Mouse (Mus musculus) heart, embryonic 14.5 days (tissue): ENCODE measurements at regions not wholly inside any gene's neighbourhood (a gene's known extent, or its start where the extent isn't known, plus 50 kb on each side); places are given as distances from the start of the nearest gene placed in this dataset.

Experiments
- ATAC-seq: fragments of 200-750 bp; cut with Nextera tagmentation; 2 replicates; pipeline ENCODE4 v1.8.0; 2017; ENCODE audit warnings: low read depth, moderate TSS enrichment; ENCODE audit not compliant: insufficient number of reproducible peaks, insufficient read depth, low FRiP score
- H3K27ac ChIP-seq, 2 experiments: fragments of 200-500 bp in 1 of 2; fragments of 300-500 bp in 1 of 2; sonication (generic) in 1 of 2; replicated peaks in 1 of 2; 2 replicates each; pipeline ENCODE4 v1.5.1; 2012 to 2014; ENCODE audit warnings: low read depth in 2 of 2, low read length in 2 of 2, control low read depth in 1 of 2, mild to moderate bottlenecking in 1 of 2, mixed read lengths in 1 of 2; ENCODE audit not compliant: control insufficient read depth in 1 of 2, insufficient read depth in 1 of 2
- H3K27me3 ChIP-seq: fragments of 300-500 bp; sonication (generic); 2 replicates; pipeline ENCODE4 v1.6.1; 2014; ENCODE audit warnings: mild to moderate bottlenecking, low read length, control low read depth; ENCODE audit not compliant: control insufficient read depth, insufficient read depth
- H3K36me3 ChIP-seq: fragments of 300-500 bp; sonication (generic); 2 replicates; pipeline ENCODE4 v1.6.1; 2014; ENCODE audit warnings: mild to moderate bottlenecking, control low read depth, low read length, mixed read lengths; ENCODE audit not compliant: control insufficient read depth, insufficient read depth
- H3K4me1 ChIP-seq, 2 experiments: fragments of 200-500 bp in 1 of 2; fragments of 300-500 bp in 1 of 2; sonication (generic) in 1 of 2; 2 replicates each; pipeline ENCODE4 v1.6.1; 2012 to 2014; ENCODE audit warnings: low read length in 2 of 2, control low read depth in 1 of 2, mixed read lengths in 1 of 2; ENCODE audit not compliant: control insufficient read depth in 2 of 2, insufficient read depth in 2 of 2
- H3K4me2 ChIP-seq: fragments of 300-500 bp; sonication (generic); 2 replicates; pipeline ENCODE4 v1.6.1; 2014; ENCODE audit warnings: mild to moderate bottlenecking, low read length
- H3K4me3 ChIP-seq, 2 experiments: fragments of 200-500 bp in 1 of 2; fragments of 300-500 bp in 1 of 2; sonication (generic) in 1 of 2; 2 replicates each; pipeline ENCODE4 v1.5.1; 2012 to 2014; ENCODE audit warnings: low read length in 2 of 2, mild to moderate bottlenecking in 2 of 2, control low read depth in 1 of 2, low read depth in 1 of 2, moderate library complexity in 1 of 2; ENCODE audit not compliant: control insufficient read depth in 1 of 2, insufficient read depth in 1 of 2
- H3K9ac ChIP-seq: fragments of 300-500 bp; sonication (generic); 2 replicates; pipeline ENCODE4 v1.6.1; 2014; ENCODE audit warnings: mild to moderate bottlenecking, low read length
- H3K9me3 ChIP-seq: fragments of 300-500 bp; sonication (generic); 2 replicates; pipeline ENCODE4 v1.6.1; 2016; ENCODE audit warnings: low read length, control low read depth; ENCODE audit not compliant: control insufficient read depth
- WGBS: fragments of 180-500 bp; shearing (Covaris S2); extraction: QIAGEN DNeasy Blood & Tissue Kit; methylation state at CpG from one replicate; pipeline ENCODE4 v1.1.7; 2014; 5-methylcytosine and 5-hydroxymethylcytosine counted together

- Histone ChIP-seq H3K9me3 (no peaks in the 10 kb centered on the region), H3K9ac (no peak overlapping the region), H3K4me2 (no peak overlapping the region), H3K36me3 (no peaks in the 10 kb centered on the region), H3K27me3 (no peaks in the 10 kb centered on the region), H3K4me3 (no peak overlapping the region), H3K4me1 (0 out of 4 replicates have a peak, but pooled peaks cover 0 to 2% of the 10 kb centered on the region in 2 experiments), H3K27ac (no peak overlapping the region)
- WGBS = 75% methylated on average over 15 of the region's 15 CpGs
- ATAC-seq = no peak
Observed at GRCm38 (mm10) chr8:64412488-64413188, 206.6 kb upstream of the Tll1 start.

GRCm38 (mm10) chr8:64406775-64407490 lies 200.9 kb upstream of the Tll1 start:
- WGBS = 64% methylated on average over 9 of the region's 9 CpGs
- no peaks in the 10 kb centered on the region for H3K27me3 ChIP-seq
- H3K9ac ChIP-seq = no peak overlapping the region
- H3K4me2 ChIP-seq = no peak overlapping the region
- no peaks in the 10 kb centered on the region for H3K36me3 ChIP-seq
- H3K27ac ChIP-seq = no peak overlapping the region
- H3K4me1 ChIP-seq = no peaks in the 10 kb centered on the region
- no peak overlapping the region for H3K4me3 ChIP-seq
- H3K9me3 ChIP-seq = no peaks in the 10 kb centered on the region
- ATAC-seq = no peak

DNA sequence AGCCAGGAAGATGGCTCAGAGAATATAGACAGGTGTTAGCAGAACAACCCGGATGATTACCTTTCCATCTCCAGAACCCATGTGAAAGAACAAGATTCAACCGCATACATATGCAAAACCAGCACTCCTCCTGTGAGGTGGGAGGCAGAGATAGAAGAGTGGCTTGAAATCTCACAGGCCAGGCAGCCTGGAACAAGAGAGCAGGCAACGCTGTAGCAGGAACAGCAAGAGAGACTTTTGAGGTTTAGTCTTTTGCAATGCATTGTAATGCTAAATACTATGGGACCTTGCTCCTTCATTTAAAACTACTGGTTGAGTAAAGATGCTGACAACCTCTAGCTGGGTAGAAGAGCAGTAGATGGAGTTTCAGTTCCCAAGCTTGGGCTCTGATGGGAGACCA lies 193.5 kb upstream of the Tll1 start:
- H3K4me2 ChIP-seq = no peak overlapping the region
- H3K27me3 ChIP-seq = no peaks in the 10 kb centered on the region
- no peaks in the 10 kb centered on the region for H3K36me3 ChIP-seq
- H3K9ac ChIP-seq = no peak overlapping the region
- H3K4me1 ChIP-seq = peaks cover 0 to 6% of the 10 kb centered on the region in 2 experiments; a peak in 1 of 4 replicates
- H3K27ac ChIP-seq = no peak overlapping the region
- 74% methylated on average over 3 of the region's 3 CpGs for WGBS
- no peak for ATAC-seq
- H3K4me3 ChIP-seq = no peak overlapping the region
- no peaks in the 10 kb centered on the region for H3K9me3 ChIP-seq

- Histone ChIP-seq H3K4me1 (peaks cover 0 to 6% of the 10 kb centered on the region in 2 experiments; a peak in 1 of 4 replicates), H3K36me3 (no peaks in the 10 kb centered on the region), H3K4me2 (no peak overlapping the region), H3K9me3 (no peaks in the 10 kb centered on the region), H3K27ac (no peak overlapping the region), H3K4me3 (no peak overlapping the region), H3K27me3 (no peaks in the 10 kb centered on the region), H3K9ac (no peak overlapping the region)
- 51% methylated on average over 4 of the region's 4 CpGs for WGBS
- no peak for ATAC-seq
Observed at GRCm38 (mm10) chr8:64397876-64398275, 191.8 kb upstream of the Tll1 start.

DNA sequence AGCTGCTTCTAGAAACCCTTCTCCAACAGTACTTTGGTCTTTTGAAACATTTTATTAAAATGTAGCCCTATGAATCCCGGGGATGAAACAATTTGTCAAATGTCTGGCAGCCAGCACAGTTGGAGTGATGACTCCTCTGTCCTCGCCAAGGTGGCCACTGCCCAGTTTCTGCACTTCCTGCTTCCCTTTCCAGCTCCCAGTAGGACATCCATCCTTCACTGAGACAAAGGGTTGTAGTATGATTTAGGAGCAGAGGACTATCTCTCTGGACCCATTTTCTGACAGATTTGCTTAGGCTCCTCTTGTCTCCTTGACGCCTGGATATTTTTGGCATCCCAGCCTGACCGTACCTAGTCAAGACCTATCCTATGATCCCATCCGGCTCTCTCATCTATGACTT lies 189.7 kb upstream of the Tll1 start:
- Histone ChIP-seq H3K36me3 (no peaks in the 10 kb centered on the region), H3K9me3 (no peaks in the 10 kb centered on the region), H3K4me3 (no peak overlapping the region), H3K4me1 (peaks cover 0 to 6% of the 10 kb centered on the region in 2 experiments; a peak in 1 of 4 replicates), H3K9ac (no peak overlapping the region), H3K27me3 (no peaks in the 10 kb centered on the region), H3K4me2 (no peak overlapping the region), H3K27ac (no peak overlapping the region)
- ATAC-seq = no peak
- WGBS = 70% methylated on average over 5 of the region's 5 CpGs

DNA sequence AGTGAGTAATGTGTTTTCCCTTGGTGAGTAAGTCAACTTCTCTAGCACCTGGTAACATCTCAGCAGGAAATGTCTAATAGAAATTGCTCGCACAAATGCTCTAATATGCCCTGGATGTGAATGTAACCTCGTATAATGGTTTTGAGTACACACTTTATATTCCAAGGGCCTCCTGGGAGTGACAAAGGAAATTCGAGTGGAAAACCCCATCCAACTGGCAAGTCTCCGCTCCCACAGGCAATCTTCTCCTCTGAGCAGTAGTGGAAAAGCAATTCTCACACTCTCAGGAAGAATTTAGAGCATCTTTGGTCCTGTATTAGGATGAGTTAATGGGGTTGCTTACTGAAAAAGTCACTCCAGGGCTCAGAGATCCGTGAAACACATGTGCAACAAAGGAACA lies 183.4 kb upstream of the Tll1 start:
- Histone ChIP-seq H3K36me3 (no peaks in the 10 kb centered on the region), H3K27ac (no peak overlapping the region), H3K9ac (no peak overlapping the region), H3K9me3 (no peaks in the 10 kb centered on the region), H3K4me2 (no peak overlapping the region), H3K4me3 (no peak overlapping the region), H3K27me3 (no peaks in the 10 kb centered on the region), H3K4me1 (no peaks in the 10 kb centered on the region)
- ATAC-seq = no peak
- WGBS = 74% methylated on average over 5 of the region's 5 CpGs

DNA sequence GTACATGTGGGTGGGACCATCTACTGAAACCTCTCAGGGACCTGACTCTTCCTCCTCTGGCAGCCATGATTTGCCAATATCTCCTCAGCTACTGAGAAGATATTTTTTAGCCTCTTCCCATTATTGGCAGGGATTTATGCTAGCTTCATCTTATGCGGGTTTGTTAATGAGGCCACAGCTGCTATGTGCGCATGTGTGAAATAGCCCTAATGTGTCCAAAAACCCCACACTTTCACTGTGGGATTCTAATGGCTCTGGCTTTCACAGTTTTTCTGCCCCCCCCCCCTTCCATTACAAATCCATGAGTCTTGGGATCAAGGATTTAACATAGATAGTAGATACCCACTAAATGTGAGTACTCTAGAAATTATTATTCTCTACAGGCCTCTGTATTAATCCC lies 182.2 kb upstream of the Tll1 start:
- WGBS = 89% methylated on average over 2 of the region's 2 CpGs
- no peak for ATAC-seq

More for the DNA sequence above, 182.2 kb upstream of the Tll1 start:
- H3K27me3 ChIP-seq = no peaks in the 10 kb centered on the region
- no peaks in the 10 kb centered on the region for H3K4me1 ChIP-seq
- H3K36me3 ChIP-seq = no peaks in the 10 kb centered on the region
- no peak overlapping the region for H3K27ac ChIP-seq
- H3K9ac ChIP-seq = no peak overlapping the region
- H3K9me3 ChIP-seq = no peaks in the 10 kb centered on the region
- H3K4me2 ChIP-seq = no peak overlapping the region
- no peak overlapping the region for H3K4me3 ChIP-seq
